Mouse (Mus musculus) ovary, postnatal 14 days (tissue): ENCODE data around the gene Nol6.

ENCODE experiments used
- DNase-seq: peaks from one replicate; pipeline ENCODE4 v3.0.0; 2022; ENCODE audit warnings: low spot score

The Nol6 gene

GRCm38 (mm10) chr4:41124180-41124951, at the start of gene Nol6:
Gene Nol6, minus strand, starts transcription at chr4:41124455.
- DNase-seq, result peak; percentile 91

- no peak for DNase-seq
Observed at GRCm38 (mm10) chr4:41170970-41171369, 46.7 kb upstream of the Nol6 start.

GRCm38 (mm10) chr4:41165693-41166475, 41.6 kb upstream of the Nol6 start:
- DNase-seq, result peak; percentile 60

- no peak for DNase-seq
Observed at GRCm38 (mm10) chr4:41164974-41165373, 40.7 kb upstream of the Nol6 start.

- no peak for DNase-seq
Observed at GRCm38 (mm10) chr4:41161232-41161631, 37.0 kb upstream of the Nol6 start.

GRCm38 (mm10) chr4:41158251-41158650, 34.0 kb upstream of the Nol6 start:
- no peak for DNase-seq

- no peak for DNase-seq
Observed at GRCm38 (mm10) chr4:41156961-41157360, 32.7 kb upstream of the Nol6 start.

- DNase-seq, result no peak
Observed at GRCm38 (mm10) chr4:41153146-41153545, 28.9 kb upstream of the Nol6 start.

- no peak for DNase-seq
Observed at GRCm38 (mm10) chr4:41151186-41151585, 26.9 kb upstream of the Nol6 start.

- DNase-seq, result no peak
Observed at GRCm38 (mm10) chr4:41149891-41150290, 25.6 kb upstream of the Nol6 start.

- no peak for DNase-seq
Observed at GRCm38 (mm10) chr4:41142601-41143000, 18.3 kb upstream of the Nol6 start.

- DNase-seq, result no peak
Observed at GRCm38 (mm10) chr4:41140174-41140875, 16.1 kb upstream of the Nol6 start.

- no peak for DNase-seq
Observed at GRCm38 (mm10) chr4:41136811-41137210, 12.6 kb upstream of the Nol6 start.

- peak; percentile 25 for DNase-seq
Observed at GRCm38 (mm10) chr4:41136454-41136805, 12.2 kb upstream of the Nol6 start.

- DNase-seq, result peak; percentile 53
Observed at GRCm38 (mm10) chr4:41135711-41136453, 11.6 kb upstream of the Nol6 start, which contains the start of gene Ube2r2. Gene Ube2r2, plus strand, starts transcription at chr4:41135743.

GRCm38 (mm10) chr4:41134935-41135710, 10.9 kb upstream of the Nol6 start:
- DNase-seq, result peak; percentile 54

GRCm38 (mm10) chr4:41133529-41134291, 9.5 kb upstream of the Nol6 start:
- no peak for DNase-seq

GRCm38 (mm10) chr4:41132471-41132870, 8.2 kb upstream of the Nol6 start:
- DNase-seq, result no peak

- DNase-seq, result no peak
Observed at GRCm38 (mm10) chr4:41129836-41130235, 5.6 kb upstream of the Nol6 start.

- peak; percentile 46 for DNase-seq
Observed at GRCm38 (mm10) chr4:41129406-41129805, 5.2 kb upstream of the Nol6 start.
